Mouse (Mus musculus) urinary bladder, postnatal 36 days (tissue): ENCODE data around the gene Spsb1.

Experiments
- DNase-seq, 2 experiments: peaks; one replicate each; pipeline ENCODE4 v3.0.0; 2022; ENCODE audit warnings: low spot score in 2 of 2, mixed read lengths in 1 of 2

Spsb1 gene

DNA sequence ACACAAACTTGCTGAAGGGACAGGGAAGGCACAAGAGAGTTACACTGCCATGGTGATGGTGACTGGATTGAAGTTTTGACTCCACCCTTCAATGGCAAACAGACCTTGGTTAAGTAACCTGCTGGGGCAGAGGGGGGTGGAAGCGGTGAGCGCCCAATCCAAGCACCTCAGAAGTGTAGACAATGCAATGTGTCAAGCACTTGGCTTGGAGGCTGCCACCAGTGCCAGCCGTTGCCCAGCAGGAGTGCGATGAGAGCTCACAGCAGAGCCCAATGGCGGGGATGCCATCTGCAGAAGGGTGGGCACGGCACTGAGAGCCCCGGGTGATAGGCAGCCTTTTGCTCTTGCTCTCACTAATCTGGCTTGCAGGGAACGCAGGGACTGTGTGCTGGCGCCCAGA, 2.6 kb downstream of the Spsb1 start:
- DNase-seq = no peak

DNA sequence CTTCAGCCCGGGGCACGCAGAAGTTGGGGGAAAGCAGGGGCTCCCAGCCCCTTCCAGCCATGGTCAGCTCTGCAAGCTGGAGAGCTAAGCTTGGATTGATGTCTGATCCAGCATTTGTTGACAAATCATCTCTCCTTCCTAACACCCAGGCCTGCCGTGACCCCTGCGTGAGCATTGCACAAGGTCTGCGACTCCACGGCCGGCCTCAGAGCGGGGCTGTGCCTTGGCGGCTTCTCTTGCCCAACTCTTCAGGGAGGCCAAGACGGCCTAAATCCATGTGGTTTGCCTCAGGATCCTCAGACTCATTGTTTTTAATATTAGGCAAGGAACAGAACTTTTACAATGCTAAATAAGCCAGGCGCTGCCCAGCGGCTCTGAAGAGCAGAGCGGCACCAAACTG, 3.6 kb downstream of the Spsb1 start:
- peak in 1 of 2 experiments; percentile 76 for DNase-seq

DNA sequence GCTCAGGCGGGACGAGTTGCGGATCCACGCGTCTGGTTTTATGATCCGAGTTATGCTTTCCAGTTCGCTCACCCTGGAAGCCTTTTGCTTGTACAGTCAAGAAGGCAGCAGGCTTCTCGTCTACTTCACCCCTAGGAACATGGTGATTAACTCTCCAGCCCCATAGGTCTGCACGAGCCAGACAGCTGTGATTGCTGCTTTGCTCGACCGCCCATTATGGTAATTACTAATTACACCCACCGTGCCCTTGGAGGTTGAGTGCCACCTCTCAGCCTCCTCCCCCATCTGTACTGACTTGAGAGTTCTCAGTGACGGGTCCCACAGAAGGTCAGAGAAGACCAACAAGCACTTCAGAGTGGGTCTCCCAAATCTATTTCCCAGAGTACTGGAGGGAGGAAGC, 5.2 kb downstream of the Spsb1 start:
- DNase-seq = no peak

DNA sequence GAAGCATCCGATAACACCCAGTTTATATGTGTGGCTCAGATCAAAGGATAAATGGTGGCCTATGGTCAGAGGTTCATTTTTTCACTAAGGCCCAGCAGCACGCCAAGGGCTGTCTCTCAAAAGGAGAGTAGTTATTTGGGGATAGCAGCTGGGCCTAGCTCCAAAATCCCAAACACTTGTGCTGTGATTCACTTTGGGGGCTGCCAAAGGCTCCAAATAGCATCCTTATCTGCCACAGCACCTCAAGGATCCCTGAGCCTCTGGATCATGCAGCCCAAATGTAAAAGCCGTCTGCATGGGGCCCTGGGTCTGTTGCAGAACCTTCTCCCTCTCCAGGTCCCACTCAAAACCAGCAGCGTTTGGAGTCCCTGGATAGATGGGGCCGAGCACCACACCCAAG, 6.7 kb downstream of the Spsb1 start:
- DNase-seq = no peak

DNA sequence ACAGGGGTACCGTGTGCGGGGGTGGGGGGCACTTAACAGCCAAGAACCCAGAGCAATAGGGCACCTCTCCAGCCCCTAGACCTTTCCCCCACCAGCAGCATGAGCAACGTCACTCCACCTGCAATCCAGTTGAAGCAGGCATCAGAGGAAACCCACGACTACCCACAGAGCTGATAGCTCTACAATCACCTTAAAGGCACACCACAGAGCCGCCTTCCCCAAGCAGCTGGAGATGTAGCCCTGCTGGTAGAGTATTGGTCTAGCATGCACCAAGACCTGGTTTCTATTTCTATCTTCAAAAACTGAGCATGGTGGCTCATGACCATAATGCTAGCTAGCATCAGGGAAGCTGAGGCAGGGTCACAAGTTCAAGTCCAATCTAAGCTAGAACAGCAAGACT, 7.4 kb downstream of the Spsb1 start:
- no peak for DNase-seq

DNA sequence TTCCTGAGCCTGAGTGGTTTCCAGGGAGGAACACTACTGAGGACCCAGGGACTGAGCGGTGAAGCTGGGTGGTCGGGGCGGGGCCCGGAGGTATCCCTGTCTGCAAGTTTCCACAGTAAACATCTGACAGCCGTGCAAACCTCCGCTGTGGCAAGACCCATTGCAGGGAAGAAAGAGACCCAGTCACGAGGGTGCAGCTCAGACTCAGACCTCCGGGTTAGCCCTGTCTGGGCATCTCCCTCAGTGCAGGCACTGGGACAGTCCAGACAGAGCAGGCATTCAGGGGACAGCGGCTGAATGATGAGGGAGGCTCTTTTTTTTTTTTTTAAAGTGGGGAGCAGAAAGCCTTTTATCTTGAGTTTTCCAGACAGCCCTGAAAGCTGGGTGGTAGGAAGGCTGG, 9.6 kb downstream of the Spsb1 start:
- DNase-seq = no peak

DNA sequence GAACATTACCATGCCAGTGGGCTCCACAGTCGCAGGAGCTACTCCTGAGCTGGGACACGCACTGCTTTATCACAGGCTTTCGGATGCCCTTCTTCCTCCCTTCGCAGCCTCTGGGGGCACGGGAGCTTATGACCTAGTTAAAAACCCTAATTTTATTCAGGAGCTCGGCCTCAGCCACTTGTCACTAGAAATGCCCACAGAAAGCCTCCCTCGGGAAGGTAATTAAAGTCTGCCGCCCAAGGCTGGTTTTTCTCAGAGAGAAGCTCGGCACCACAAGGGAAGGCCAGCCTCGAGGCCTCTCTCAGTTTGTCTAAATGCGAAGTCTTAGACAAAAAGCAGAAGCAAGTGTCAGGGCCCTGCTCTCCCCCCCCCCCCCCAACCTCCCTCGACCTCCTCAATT, 10.6 kb downstream of the Spsb1 start:
- no peak for DNase-seq

DNA sequence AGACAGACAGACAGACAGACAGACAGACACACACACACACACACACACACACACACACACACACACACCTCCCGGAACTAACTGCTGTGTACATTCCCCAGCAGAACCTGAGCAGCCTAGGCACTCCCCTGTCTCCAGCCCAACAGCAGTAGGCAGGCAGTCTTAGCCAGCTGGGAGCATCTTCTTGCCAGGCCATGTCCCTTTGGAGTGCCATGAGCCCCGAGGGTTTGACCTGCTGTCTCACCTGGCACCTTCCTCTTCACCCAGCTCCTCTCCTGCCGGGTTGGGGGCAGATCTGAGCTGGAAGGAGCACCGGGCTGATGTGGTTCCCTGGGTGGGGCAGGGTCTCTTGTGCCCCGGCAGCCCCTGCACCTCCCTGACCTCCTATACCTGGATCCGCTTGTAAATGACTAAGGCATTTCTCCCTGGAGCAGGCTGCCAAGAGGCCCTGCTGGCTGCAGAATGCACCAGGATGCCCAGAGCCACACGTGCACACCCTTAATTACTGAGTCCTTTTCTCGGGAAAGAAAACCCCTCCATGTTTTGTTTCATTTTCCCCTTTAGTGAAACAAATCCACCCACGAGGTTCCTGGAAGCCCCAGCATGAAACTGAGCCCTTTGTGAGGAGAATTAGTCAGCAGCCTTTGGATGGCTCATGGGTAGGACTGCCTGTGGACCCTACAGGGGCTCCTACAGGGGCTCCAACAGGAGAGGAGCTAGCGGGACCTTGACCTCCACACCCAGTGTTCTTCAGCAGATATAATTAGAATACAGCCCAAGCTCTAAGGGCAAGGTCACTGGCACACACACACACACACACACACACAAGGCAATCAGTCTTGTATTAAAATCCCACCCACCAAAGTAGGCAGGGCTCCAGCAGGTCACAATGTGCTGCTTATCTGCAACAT, 11.8 kb downstream of the Spsb1 start:
- no peak for DNase-seq

DNA sequence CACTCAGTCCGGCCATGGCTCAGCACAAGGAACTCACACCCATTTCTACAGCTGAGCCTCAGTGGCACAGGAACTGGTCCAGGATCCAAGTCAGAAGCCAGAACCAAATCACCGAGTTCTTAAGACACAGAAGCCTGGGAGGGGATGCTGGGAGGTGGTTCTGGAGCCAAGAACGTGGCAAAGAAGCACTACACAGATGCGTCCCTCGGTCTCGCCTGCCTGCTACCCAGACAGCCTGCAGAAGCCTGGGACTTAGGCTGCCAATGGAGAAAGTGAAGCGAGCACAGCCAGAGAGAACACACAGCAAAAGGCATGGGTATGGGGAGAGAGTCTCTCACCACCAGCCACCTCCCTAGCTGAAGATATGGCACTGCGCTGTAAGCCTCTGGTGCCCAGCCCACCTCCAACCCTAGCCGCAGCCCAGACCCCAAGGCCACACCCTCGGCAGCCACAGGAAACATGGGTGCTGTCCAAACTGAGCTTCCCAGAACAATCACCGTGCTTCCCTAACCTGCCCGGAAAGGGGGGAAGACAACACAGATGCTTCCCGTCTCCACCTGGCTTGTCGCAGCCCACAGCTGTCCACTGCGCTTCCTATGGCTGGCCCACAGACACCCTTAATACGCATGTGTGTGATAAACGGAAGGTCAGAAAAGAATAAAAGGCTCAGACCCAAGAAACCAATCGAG, 13.6 kb downstream of the Spsb1 start:
- no peak for DNase-seq

DNA sequence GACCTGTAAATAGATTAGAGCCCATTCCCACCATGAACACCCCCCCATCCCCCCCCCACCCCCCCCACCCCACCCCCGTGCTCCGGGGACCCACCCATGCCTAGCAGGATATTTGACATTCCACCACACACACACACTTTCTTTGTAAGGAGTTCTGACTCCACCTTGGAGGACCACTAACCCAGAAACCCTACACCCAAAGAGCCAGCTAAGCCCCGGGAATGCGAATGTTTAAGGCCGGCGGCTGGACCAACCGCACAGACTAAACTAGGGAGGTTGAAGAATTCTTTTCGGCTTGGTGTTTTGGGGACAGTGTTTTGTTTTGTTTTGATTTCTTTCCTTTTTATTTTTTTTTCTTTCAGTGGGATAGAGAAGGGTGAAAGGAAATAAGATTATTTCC, 16.1 kb downstream of the Spsb1 start:
- no peak for DNase-seq

DNA sequence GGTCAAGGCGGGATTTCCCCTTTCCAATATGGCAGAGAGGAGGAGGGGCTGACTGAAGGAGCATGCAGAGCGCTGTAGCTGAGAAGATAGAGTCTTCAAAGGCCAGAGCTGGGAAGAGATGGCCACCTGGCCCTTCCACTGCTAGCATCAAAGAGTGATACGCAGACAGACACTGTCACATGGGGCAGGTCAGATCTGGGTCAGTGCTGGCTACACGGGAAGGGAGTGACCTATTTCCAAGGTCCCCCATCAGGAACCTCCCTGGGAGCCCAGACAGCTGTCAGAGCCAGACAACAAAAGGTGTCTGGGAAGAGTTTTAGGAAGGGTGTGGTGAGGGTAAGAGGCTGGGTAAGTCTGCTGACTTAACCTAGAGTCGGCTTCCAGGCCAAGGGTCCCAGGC, 17.9 kb downstream of the Spsb1 start:
- DNase-seq = no peak

DNA sequence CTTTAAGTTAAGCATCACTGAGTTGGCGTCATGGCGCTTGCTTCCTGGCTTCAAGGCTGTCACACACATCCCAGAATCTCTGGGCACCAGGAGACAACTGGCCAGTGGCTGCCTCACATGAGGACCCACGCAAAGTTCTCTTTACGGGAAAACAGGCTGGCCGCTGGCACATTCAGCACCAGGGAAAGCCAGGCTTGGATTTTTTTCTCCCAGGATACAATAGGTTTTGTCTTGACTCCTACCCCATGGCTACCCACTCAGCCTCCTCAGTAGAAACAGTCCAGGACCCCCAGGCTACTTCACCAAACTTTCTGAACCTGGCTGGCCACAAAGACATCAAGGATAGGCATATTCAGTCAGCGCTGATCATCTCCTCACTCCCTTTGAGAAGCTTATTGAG, 19.4 kb downstream of the Spsb1 start:
- no peak for DNase-seq

DNA sequence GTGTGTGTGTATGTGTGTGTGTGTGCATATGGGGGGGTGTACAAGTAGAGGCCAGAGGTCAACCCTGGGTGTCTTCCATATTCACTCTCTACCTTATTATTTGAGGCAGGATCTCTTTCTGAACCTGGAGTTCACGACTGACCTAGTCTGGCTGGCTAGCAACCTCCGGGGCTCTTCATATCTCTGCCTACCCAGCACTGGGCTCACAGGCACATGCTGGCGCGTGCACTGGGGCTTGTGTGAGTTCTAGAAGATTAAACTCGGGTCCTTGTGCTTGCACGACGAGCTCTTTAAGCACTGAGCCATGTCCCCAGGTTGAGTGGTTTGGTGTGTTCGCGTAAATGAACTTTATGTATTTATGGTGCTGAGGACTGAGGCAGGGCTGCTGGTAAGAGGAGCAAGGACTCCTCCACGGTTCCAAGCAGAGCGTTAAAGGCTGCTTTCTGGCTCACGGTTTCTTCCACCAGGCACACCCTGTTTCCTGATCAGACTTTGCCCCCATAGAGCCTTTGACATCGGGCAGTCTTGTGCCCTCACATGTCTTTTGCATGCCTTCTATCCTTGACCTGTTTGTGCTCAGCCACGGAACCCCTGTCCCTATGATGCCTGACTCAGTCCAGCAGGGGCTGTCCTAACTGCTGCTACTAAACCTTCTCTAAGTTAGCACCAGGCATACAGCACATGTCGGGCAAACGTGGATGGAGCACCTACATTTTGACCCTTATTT, 21.2 kb downstream of the Spsb1 start:
- no peak for DNase-seq

DNA sequence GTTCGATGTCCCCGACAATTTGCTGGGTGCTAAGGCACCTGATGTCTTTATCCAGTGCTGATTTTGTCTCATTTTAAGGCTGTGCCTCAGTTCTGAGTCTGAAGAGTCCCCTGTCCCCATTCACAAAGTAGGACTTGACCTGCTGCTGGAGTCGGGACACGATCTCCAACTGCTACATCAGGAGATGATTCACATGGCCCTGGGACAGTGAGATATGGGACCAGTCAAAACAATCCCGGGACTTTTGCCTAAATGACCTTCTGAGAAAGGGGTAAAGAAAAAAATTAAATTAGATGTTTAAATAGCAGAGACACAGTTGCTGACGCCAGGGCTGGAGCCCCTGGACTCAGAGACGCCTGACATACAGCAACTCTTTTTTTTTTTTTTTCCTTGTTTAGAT, 21.8 kb downstream of the Spsb1 start:
- no peak for DNase-seq

DNA sequence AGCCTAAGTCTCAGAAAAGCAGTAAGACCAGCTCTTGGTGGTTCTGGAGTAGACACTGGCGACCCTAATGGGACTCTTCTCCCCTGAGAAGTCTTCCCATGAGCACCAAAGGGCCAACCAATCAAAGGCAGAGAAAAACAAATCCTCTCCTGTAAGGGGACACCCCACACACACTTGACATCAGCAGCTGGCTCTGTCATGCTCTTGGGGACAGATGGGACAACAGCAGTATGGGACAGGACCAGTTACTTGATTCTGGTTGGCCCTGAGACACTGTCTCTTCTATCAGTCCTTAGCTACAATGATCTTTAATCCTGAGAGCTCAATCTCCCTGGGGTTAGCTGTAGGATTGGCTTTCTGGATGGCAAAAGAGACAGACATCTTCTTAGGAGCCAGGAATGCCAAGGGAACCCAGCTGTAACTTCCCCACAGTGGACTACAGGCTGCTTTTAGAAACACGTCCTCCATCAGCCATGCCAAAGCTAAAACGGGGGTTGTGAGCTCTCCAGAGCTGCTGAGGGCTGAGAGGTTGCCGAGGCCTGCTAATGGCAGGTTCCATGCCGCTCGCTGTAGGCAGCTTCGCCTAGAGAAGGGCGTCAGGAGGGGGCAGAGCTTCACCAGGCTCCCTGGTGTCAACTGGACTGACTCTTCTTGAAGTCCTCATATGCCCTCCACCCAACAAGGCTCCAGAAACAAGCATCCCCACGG, 22.6 kb downstream of the Spsb1 start:
- no peak for DNase-seq

DNA sequence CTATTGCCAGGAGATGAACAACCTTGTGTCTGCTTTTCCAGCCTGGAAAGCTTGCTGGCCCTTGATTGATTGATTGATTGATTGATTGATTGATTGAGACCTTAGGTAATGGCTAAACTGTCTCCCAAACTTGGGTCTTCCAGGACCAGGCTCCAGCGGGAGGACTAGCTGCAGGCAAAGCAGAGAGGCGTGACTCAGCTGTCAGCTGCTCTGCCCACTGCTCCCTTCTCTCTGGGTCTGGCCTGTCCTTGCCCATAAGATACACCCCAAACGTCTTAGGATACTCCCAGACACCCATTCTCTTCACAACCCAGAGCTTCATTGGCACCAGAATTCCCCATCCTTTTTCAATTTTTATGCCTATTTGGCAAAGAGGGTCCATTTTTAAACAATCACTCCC, 24.1 kb downstream of the Spsb1 start:
- no peak for DNase-seq

DNA sequence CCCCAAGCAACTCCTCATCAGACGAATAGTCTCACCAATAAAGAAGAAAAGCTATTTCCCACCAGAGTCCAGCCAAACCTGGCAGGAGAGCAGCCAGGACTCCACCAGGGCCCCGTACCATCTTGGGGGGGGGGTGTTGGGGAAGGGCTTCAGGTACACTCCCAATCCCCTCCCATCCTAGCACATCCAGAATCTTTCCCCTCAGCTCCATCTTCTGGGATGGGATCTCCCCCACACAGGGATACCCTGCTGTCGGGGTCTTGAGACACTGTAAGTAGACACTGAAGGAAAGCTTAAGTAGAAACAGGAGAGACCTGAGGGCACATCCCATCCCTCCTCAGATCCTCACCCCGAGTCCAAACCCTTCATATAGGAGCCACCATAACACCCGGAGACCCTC, 31.8 kb downstream of the Spsb1 start:
- DNase-seq = no peak

DNA sequence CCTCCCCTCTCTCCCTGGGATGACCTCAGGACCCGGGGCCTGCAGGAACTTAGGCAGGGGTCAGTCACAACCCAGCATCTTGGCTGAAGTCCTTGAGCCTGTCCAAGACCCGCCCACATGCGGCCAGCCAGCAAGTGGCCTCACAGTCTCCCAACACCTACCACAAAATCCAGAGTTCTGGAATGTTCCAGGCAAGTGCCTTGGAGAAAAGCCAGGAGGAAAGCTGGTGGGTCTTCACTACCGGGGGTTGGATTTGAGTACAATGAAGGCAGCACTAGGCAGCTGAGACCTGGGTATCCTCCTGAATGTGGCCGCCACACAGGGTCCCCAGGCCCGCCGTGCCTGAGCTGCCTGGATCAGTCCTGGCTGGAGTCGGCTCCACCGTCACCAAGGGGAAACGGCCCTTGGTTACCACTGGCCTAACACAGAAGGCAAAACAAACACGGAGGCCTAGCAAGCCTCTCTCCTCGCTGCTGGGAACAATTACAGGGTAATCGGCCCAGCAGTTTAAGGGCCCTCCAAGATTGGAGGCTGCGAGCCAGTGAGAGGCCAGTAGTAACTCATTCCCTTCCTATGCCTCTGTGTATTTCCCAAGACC, 32.6 kb downstream of the Spsb1 start:
- DNase-seq = peak; percentile 21 to 51

DNA sequence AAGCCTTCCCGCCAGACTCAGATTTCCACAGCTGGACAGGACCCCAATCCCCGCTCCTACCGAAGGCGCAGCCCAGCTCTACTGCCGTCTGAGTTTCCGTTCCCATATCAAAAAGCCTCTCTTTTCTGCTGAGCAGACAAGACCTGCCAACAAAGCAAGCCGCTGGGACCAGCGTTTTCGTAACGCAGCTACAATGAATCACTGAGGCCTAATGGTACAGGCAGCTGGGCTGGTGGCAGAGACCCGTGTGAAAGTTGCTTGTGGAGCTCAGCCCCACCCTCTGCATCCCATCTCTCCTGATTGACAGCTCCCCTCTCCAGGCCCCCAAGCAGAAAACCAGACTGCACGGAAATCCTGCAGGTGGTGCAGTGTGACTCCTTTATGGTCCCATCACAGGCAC, 34.0 kb downstream of the Spsb1 start:
- peak in 1 of 2 experiments; percentile 48 for DNase-seq

DNA sequence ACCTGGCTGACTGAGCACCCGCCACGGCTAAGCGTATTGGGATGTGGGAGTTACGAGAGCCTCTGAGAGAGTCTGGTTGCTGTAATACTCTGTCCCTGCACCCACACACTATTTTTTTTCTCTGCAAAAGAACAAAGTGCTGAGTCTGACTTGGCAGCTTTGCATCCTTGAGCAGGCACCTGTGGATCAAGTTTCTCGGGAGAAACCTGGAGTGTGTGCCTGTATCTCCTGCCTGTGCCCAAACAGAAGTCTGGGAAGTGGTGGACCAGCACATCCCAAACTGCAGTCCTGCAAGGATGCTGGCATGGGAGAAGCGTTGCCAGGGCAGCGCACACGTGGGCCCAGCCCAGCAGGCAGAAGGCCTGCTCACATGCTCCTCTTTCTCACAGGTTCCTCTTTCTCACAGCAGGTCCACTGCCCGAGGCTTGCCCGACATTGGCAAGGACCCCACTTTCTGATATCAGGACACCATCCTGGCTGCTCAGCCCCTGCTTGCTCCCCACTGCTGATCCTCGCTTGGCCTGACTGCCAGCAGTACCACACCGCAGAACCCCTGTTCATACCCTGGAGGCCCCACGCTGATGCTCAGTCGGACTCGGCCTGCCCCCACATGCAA, 36.3 kb downstream of the Spsb1 start:
- no peak for DNase-seq

DNA sequence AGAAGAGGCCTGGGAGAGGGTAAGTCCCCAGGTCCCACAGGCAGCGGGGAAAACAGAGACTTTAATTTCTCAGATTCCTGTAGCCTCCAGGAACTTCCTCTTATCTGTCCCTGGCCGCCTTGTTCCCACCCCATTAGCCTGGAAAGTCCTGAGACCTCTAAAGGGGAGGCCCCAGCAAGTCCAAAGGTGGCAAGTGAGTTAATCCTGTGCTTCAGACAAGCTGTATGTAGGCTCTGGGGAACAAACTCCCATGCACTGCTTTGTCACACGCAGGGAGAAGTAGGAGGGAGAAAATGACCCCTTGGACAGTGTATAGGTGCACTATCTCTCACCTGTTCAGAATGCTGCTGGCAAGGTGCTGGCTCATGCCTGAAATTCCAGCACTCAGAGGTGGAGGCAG, 38.0 kb downstream of the Spsb1 start:
- no peak for DNase-seq
